Mouse (Mus musculus): ENCODE measurements at regions not wholly inside any gene's neighbourhood (a gene's known extent, or its start where the extent isn't known, plus 50 kb on each side); places are given as distances from the start of the nearest gene placed in this dataset.

GRCm38 (mm10) chr16:21305859-21306258 is 101.3 kb downstream of the Ephb3 start:
- no peak for TF ChIP-seq CTCF (conservative IDR thresholded peaks at IDR 0.05; ENCODE audit: low read length)
- no peak for TF ChIP-seq POU5F1 (IDR thresholded peaks at IDR 0.05; ENCODE audit: borderline replicate concordance, low read length)
- no peak for TF ChIP-seq NANOG (IDR thresholded peaks at IDR 0.05; ENCODE audit: borderline replicate concordance, low read length)
